Mouse (Mus musculus): ENCODE data around the gene Emc10. TPM values are rescaled to one million over a fixed set of nuclear protein-coding genes. Genes with fewer than 3 reads are reported as not detected.

The Emc10 gene
- polyA plus RNA-seq, 1 experiment: 298 TPM

DNA sequence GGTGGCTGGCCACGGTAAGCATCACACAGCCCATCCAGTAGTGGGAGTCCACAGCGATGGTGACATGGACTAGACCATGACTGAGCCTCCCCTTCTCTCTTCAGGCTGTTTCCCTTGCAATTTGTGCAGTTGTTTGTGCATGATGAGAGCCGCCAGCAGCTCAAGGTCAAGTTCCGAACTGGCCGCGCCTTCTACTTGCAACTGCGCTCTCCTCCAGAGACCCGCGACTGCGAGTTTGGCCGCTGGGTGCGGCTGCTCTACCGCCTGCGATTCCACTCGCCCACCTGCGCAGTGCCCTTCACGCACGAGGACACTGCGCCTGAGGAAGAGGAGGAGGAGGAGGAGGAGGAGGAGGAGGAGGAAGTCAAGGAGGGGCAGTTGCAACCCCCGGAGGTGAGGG lies 3.7 kb upstream of the Emc10 start:
- 62% methylated on average over 20 of the region's 20 CpGs for WGBS
- Histone ChIP-seq H3K27me3 (replicated peaks; ENCODE audit: control insufficient read depth, insufficient read depth, low read length) (no peaks in the 10 kb centered on the region), H3K4me1 (ENCODE audit: control insufficient read depth, insufficient read depth, low read length) (peaks cover 8% of the 10 kb centered on the region), H3K4me3 (ENCODE audit: insufficient read depth, low read depth, low read length) (no peak overlapping the region), H3K27ac (ENCODE audit: insufficient read depth, low read depth, low read length) (no peak overlapping the region), H3K36me3 (ENCODE audit: control insufficient read depth, insufficient read depth, low read length) (no peaks in the 10 kb centered on the region)
- DNase-seq: no peak
- TF ChIP-seq POLR2A (IDR thresholded peaks at IDR 0.05; ENCODE audit: low read depth, low read length) (no peak), CTCF (conservative IDR thresholded peaks at IDR 0.05; ENCODE audit: insufficient read depth, insufficient read length, low read depth, low read length) (no peak)

- 73% methylated on average over 1 of the region's 1 CpGs for WGBS
These were observed 2.6 kb upstream of the Emc10 start for GRCm38 (mm10) chr7:44498922-44499321.

GRCm38 (mm10) chr7:44497361-44498055 lies 1.2 kb upstream of the Emc10 start:
- WGBS: 86% methylated on average over 10 of the region's 10 CpGs
- peaks cover 10% of the 10 kb centered on the region for H3K4me1 ChIP-seq (ENCODE audit: control insufficient read depth, insufficient read depth, low read length)
- no peak for DNase-seq
- no peaks in the 10 kb centered on the region for H3K36me3 ChIP-seq (ENCODE audit: control insufficient read depth, insufficient read depth, low read length)
- H3K27ac ChIP-seq (ENCODE audit: insufficient read depth, low read depth, low read length): no peak overlapping the region
- H3K4me3 ChIP-seq (ENCODE audit: insufficient read depth, low read depth, low read length): no peak overlapping the region
- H3K27me3 ChIP-seq (replicated peaks; ENCODE audit: control insufficient read depth, insufficient read depth, low read length): no peaks in the 10 kb centered on the region
- TF ChIP-seq CTCF (conservative IDR thresholded peaks at IDR 0.05; ENCODE audit: insufficient read depth, insufficient read length, low read depth, low read length) (no peak), POLR2A (IDR thresholded peaks at IDR 0.05; ENCODE audit: low read depth, low read length) (no peak)

More at GRCm38 (mm10) chr7:44498922-44499321, 2.6 kb upstream of the Emc10 start:
- DNase-seq: no peak
- no peaks in the 10 kb centered on the region for H3K27me3 ChIP-seq (replicated peaks; ENCODE audit: control insufficient read depth, insufficient read depth, low read length)
- H3K4me1 ChIP-seq (ENCODE audit: control insufficient read depth, insufficient read depth, low read length): peaks cover 10% of the 10 kb centered on the region
- no peak overlapping the region for H3K27ac ChIP-seq (ENCODE audit: insufficient read depth, low read depth, low read length)
- no peak overlapping the region for H3K4me3 ChIP-seq (ENCODE audit: insufficient read depth, low read depth, low read length)
- no peaks in the 10 kb centered on the region for H3K36me3 ChIP-seq (ENCODE audit: control insufficient read depth, insufficient read depth, low read length)
- TF ChIP-seq CTCF (conservative IDR thresholded peaks at IDR 0.05; ENCODE audit: insufficient read depth, insufficient read length, low read depth, low read length): no peak

GRCm38 (mm10) chr7:44496771-44497109 lies 411 bp upstream of the Emc10 start:
- Histone ChIP-seq H3K27me3 (replicated peaks; ENCODE audit: control insufficient read depth, insufficient read depth, low read length) (no peaks in the 10 kb centered on the region), H3K36me3 (ENCODE audit: control insufficient read depth, insufficient read depth, low read length) (no peaks in the 10 kb centered on the region), H3K27ac (ENCODE audit: insufficient read depth, low read depth, low read length) (peak overlapping the region; percentile 43; the same call in 1 of the 2 replicates), H3K4me3 (ENCODE audit: insufficient read depth, low read depth, low read length) (peak overlapping the region; percentile 73), H3K4me1 (ENCODE audit: control insufficient read depth, insufficient read depth, low read length) (peaks cover 10% of the 10 kb centered on the region)
- no peak for TF ChIP-seq CTCF (conservative IDR thresholded peaks at IDR 0.05; ENCODE audit: insufficient read depth, insufficient read length, low read depth, low read length)
- TF ChIP-seq POLR2A (IDR thresholded peaks at IDR 0.05; ENCODE audit: low read depth, low read length): no peak
- no peak for DNase-seq
- WGBS: 1% methylated on average over 26 of the region's 26 CpGs

GRCm38 (mm10) chr7:44495086-44495485 lies 1.2 kb downstream of the Emc10 start:
- H3K4me3 ChIP-seq (ENCODE audit: insufficient read depth, low read depth, low read length): no peak overlapping the region
- TF ChIP-seq POLR2A (IDR thresholded peaks at IDR 0.05; ENCODE audit: low read depth, low read length) (no peak), CTCF (conservative IDR thresholded peaks at IDR 0.05; ENCODE audit: insufficient read depth, insufficient read length, low read depth, low read length) (no peak)
- WGBS: 67% methylated on average over 7 of the region's 7 CpGs
- no peaks in the 10 kb centered on the region for H3K27me3 ChIP-seq (replicated peaks; ENCODE audit: control insufficient read depth, insufficient read depth, low read length)
- H3K4me1 ChIP-seq (ENCODE audit: control insufficient read depth, insufficient read depth, low read length): peaks cover 10% of the 10 kb centered on the region
- no peak for DNase-seq
- H3K27ac ChIP-seq (ENCODE audit: insufficient read depth, low read depth, low read length): no peak overlapping the region
- H3K36me3 ChIP-seq (ENCODE audit: control insufficient read depth, insufficient read depth, low read length): no peaks in the 10 kb centered on the region; the same call in 1 of the 2 replicates

- no peak overlapping the region for H3K4me3 ChIP-seq (ENCODE audit: insufficient read depth, low read depth, low read length)
- H3K27me3 ChIP-seq (replicated peaks; ENCODE audit: control insufficient read depth, insufficient read depth, low read length): no peaks in the 10 kb centered on the region
- DNase-seq: no peak
- H3K27ac ChIP-seq (ENCODE audit: insufficient read depth, low read depth, low read length): no peak overlapping the region
- WGBS: 92% methylated on average over 12 of the region's 12 CpGs
- H3K4me1 ChIP-seq (ENCODE audit: control insufficient read depth, insufficient read depth, low read length): peaks cover 10% of the 10 kb centered on the region
- H3K36me3 ChIP-seq (ENCODE audit: control insufficient read depth, insufficient read depth, low read length): no peaks in the 10 kb centered on the region; the same call in 1 of the 2 replicates
- TF ChIP-seq CTCF (conservative IDR thresholded peaks at IDR 0.05; ENCODE audit: insufficient read depth, insufficient read length, low read depth, low read length) (no peak), POLR2A (IDR thresholded peaks at IDR 0.05; ENCODE audit: low read depth, low read length) (no peak)
These were observed 1.6 kb downstream of the Emc10 start for GRCm38 (mm10) chr7:44494681-44495080.

GRCm38 (mm10) chr7:44492166-44492826 lies 4.0 kb downstream of the Emc10 start:
- no peaks in the 10 kb centered on the region; the same call in 1 of the 2 replicates for H3K36me3 ChIP-seq (ENCODE audit: control insufficient read depth, insufficient read depth, low read length)
- H3K27ac ChIP-seq (ENCODE audit: insufficient read depth, low read depth, low read length): no peak overlapping the region
- no peak overlapping the region for H3K4me3 ChIP-seq (ENCODE audit: insufficient read depth, low read depth, low read length)
- DNase-seq: no peak
- H3K4me1 ChIP-seq (ENCODE audit: control insufficient read depth, insufficient read depth, low read length): peaks cover 10% of the 10 kb centered on the region
- TF ChIP-seq CTCF (conservative IDR thresholded peaks at IDR 0.05; ENCODE audit: insufficient read depth, insufficient read length, low read depth, low read length) (no peak), POLR2A (IDR thresholded peaks at IDR 0.05; ENCODE audit: low read depth, low read length) (no peak)
- H3K27me3 ChIP-seq (replicated peaks; ENCODE audit: control insufficient read depth, insufficient read depth, low read length): no peaks in the 10 kb centered on the region
- 92% methylated on average over 21 of the region's 21 CpGs for WGBS
